Mouse (Mus musculus): ENCODE measurements around the gene Rpl39.
A peak's percentile ranks its signal among the peaks of the same experiment; 100 is the strongest.
"Not testable (repeated sequence)": the region's sequence is repeated elsewhere in the genome, so short reads cannot be mapped to it uniquely, and the experiment has no call there.

Gene Rpl39

DNA sequence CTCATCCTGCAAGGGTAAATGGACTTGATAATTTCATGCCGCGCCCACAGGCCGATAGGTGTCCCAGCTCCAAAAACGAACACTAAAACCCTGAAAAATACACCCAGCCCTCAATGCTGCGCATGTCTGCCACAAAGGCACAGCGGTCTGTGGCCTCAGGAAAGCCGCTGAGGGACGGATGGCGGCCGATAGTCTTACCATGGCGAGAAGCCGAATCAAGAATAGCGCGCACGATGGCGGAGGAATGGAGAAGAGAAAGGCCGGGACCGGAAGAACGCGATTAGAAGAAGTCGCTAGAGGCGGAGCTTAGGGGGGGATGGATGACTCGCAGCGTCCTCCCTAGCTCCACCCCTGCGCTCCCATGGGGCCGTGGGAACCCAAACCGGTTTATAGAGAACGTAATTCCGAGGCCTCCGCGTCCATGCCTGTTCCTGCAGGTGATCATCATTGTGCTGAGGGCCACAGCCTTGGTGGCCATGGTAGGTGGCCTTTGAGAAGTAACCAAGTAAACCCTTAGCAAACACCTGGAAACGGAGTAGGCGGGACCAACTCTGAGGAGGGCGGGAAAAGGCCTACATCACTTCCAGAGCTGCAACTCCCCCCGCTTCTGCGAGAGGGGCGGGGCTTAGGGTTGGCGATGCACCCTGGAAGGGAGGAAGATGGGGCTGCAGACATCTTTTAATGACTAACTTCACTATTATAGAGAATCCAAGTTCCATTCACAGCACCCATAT lies at the start of gene Rpl39:
Gene Rpl39, minus strand, starts transcription at position 476 of the 734 bp plus-strand sequence.
- DNase-seq (ENCODE audit: low spot score in 2 of 2) = peak; percentile 68 to 77

DNA sequence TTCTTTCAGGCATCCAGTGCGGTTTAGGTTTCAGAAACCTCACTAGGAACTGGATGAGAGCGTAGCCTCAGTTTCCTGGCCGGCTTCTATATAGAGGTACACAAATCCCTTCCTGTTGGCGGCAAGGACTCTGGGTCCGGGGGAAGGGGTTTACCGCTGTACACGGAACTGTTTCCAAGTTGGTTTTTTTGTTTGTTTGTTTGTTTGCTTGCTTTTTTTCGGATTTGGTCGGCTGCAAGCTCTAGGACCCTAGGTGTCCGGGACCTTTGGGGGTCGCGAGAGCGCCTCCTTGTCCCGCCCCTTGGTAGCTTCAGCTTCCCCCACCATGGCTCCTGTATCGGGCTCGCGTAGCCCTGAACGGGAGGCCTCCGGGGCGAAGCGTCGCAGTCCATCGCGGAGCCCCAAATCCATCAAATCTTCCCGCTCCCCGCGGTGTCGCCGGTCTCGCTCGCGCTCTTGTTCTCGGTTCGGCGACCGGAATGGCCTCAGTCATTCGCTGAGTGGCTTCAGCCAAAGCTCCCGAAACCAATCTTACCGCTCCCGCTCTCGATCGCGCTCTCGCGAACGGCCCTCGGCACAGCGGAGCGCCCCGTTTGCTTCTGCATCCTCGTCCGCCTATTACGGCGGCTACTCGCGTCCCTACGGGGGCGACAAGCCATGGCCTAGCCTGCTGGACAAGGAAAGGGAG lies 41.6 kb upstream of the Rpl39 start, which contains the start of gene Nkap:
Gene Nkap, plus strand, starts transcription at position 125 of the 688 bp plus-strand sequence.
- DNase-seq (ENCODE audit: low spot score in 2 of 2) = peak; percentile 54 to 69

DNA sequence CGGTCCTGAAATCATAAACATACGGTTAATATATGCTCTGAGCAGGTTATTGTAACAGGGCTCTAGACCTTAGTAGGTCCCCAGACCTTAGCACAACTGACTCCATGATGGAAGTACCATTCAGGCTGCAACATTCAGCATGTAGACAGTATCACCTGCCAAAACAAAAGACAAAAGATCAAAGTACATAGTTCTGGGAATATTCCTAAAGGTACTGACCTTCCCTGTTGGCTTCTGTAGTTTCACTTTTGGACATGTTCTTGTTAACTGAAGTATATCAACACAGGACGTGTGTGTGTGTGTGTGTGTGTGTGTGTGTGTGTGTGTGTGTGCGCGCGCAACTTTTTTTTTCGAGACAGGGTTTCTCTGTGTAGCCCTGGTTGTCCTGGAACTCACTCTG lies 40.3 kb upstream of the Rpl39 start:
- no peak for DNase-seq (ENCODE audit: low spot score in 2 of 2)

DNA sequence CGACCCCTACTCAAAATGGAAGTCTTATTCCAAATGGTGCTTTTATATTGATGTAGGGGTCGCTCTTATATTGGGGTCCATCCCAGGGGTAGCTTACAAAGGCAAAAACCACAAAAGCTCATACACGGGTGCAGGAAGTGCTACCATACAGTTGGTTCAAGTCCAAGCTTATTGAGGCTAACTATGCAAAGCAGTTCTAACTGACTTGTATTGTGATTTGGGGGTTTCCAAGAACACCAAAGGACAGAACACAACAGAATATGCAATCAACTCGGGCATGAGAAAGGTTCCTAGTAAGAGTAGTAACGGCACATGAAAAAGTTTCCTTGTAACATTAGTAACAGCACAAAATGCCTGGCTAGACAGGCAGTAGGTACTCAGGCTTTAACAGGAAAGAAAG lies 35.0 kb upstream of the Rpl39 start:
- no peak for DNase-seq (ENCODE audit: low spot score in 2 of 2)

DNA sequence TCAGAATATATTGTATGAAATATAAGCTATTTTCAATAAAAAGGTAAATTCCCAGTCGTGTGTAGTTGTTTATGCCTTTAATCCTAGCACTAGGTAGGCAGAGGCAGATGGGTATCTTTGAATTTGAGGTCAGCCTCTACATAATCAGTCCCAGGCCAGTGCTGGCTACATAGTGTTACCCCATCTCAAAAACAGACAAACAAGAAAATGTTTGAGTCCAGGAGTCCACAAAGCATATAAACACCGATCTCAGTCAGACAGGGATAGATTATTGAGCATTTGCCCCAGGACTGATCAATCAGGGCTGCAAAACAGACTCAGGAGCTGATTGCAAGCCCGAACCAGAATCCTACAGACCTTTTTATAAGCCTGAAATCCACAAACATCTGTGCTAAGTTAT lies 34.4 kb upstream of the Rpl39 start:
- DNase-seq (ENCODE audit: low spot score in 2 of 2) = no peak

DNA sequence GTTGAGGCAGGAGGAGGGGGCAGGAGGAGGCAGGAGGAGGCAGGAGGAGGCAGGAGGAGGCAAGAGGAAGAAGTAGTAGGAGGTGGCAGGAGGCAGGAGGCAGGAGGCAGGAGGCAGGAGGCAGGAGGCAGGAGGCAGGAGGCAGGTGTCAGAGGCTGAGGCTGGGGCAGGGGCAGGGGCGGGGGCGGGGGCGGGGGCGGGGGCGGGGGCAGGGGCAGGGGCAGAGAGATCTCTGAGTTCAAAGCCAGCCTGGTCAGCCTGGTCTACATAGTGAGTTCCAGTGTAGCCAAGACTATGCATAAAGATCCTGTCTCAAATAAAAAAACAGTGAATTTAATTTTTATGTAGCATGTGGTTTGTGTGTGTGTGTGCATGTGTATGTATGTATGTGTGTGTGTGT lies 31.9 kb upstream of the Rpl39 start:
- DNase-seq (ENCODE audit: low spot score in 2 of 2) = no peak

DNA sequence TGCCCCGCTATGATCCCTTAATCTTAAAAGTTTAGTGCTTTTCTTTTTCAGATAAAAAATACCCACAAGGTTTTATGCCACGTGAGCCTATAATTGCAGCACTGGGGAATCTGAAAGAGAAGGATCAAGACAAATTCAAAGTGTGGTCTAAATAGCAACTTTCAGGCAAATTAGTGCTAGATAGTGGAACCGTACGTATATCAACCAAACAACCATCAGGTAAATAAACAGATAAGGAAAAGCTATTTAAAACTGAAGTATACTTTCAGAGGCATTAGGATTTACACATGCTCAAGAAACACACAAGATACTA lies 25.6 kb upstream of the Rpl39 start:
- DNase-seq (ENCODE audit: low spot score in 2 of 2) = no peak

DNA sequence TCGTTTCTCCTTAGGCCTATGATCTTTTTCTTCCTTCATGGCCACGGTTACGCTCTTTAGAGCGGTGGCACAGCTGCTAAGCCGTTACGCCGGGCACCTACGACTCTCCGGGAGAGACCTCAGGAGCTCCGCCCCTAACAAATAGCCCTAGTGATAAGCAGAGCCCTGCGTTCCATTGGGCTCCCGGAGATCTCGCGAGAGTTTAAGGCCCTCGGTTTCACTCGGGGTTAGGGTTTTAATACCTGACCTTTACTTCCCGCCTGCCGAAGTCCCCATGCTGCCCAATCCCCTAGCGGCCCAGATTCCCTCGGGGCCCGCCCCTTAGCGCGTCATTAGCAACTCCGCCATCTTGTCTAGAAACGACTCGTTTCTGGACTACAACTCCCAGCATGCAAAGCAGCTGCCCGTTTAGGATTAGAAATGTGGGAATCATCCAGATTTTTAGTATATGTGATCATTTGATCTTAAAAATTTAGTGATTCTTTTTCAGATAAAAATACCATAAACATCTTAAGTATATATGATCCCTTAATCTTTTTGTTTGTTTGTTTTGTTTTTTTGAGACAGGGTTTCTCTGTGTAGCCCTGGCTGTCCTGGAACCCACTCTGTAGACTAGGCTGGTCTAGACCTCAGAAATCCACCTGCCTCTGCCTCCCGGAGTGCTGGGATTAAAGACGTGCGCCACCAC lies 25.1 kb upstream of the Rpl39 start, which contains the start of gene Upf3b:
Gene Upf3b, minus strand, starts transcription at position 130 of the 688 bp plus-strand sequence.
- DNase-seq (ENCODE audit: low spot score in 2 of 2) = peak; percentile 79 to 86

DNA sequence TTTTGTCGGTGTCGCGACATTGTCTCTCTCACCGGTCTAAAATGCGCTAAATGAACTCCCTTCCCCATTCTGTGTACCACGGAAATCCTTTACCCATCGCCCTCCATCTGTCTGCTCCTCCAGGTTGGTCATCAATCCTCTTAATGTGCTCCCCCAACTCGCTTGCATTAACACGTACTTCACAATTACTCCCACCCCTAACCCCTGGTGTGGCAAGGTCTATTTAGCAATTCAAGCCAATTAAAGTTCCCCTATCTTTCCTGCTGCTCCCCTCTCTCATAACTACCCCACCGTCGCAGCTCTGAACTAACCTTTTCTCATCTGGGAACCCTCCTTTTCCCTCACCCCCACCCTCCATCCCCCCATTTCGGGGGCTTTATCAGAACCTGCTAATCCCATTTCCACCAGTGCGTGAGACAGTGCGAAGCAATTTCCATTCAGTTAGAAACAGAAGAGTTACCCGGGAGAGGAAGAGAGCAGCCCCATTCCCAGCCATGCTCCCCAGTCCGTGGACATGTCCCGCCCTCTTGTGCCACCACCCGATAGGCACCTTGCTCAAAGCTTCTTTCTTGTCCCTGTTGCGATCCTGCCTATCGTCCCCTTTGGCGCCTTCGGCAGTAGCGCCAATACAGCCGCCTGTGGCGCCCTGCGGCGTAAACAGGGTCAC lies 24.5 kb upstream of the Rpl39 start:
- DNase-seq (ENCODE audit: low spot score in 2 of 2) = no peak

DNA sequence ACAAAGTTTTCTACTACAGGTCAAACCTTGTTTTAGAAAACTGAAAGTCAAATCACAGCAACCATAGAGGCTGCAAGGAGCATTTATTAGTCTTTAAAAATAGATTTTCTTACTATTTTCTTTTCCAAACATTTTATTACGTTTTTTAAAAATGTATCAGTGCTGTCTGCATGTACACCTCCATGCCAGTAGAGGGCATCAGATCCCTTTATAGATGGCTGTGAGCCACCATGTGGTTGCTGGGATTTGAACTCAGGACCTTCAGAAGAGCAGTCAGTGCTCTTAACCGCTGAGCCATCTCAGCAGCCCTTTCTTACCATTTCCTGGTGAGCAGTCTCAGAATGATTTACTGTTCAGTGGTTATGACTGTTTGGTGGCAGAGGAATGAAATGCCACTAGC lies 18.6 kb upstream of the Rpl39 start:
- no peak for DNase-seq (ENCODE audit: low spot score in 2 of 2)

DNA sequence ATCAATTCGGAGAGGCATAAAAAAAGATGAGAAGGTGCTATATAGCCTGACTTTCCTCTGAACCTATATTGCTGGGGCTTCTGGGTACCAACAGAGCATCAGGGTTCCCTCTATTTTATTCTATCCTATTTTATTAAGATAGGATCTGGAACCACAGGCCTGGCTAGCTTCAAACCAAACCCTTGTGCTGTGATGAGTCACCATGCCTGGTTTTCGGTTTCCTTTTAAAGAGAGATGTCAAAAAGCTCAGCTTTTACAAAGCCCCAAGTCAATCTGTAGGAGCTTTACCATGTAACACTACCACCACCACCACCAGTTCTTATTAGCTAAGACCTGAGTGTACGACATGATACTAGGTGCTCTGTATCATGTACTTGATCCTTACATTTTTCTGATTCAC lies 13.5 kb upstream of the Rpl39 start:
- DNase-seq (ENCODE audit: low spot score in 2 of 2) = no peak

DNA sequence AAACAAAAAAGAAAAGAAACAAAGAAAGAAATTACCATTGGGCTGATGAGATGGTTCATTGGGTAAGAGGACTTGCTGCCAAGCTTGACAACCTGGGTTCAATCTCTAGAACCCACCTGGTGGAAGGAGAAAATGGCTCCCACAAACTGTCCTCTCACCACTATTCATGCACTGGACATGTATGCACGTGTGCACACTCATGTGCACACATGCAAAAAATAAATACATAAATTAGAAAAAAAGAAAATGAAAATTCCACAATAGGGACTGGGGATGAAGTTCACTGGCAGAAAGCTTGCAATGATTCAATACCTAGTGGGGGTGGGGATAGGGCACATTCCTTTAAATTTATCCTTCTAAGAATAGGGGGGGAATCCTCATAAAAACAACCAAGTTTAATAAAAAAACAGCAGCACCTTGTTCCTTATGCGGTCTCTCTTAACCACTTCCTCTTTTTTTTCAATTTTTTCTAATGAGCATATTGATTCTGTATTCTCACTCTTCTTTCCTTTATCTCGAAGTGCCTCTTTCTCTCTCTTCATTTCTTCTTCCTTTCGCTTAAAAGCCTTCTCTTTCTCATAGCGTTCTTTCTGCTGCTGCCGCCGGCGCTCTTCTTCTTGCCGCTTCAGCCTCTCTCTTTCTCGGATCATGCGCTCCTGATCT lies 10.0 kb upstream of the Rpl39 start:
- no peak for DNase-seq (ENCODE audit: low spot score in 2 of 2)

DNA sequence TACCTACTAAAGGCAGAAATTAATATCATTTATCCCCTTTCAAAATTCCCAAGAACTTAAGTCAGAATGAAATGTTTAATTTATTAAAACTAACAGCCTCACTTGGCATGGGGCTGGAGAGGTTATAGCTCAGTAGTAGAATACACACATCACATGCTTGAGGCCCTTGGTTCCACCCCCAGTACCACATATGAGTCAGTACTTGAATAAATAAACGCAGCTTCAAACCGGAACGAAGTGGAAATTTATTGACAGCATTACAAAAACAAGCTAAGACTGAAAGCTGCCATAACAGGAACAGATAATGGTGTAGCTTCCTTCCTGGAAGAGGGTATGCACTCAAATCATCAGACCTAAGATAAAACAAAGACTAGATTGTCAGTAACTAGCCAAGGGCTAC lies 6.3 kb upstream of the Rpl39 start:
- no peak for DNase-seq (ENCODE audit: low spot score in 2 of 2)

DNA sequence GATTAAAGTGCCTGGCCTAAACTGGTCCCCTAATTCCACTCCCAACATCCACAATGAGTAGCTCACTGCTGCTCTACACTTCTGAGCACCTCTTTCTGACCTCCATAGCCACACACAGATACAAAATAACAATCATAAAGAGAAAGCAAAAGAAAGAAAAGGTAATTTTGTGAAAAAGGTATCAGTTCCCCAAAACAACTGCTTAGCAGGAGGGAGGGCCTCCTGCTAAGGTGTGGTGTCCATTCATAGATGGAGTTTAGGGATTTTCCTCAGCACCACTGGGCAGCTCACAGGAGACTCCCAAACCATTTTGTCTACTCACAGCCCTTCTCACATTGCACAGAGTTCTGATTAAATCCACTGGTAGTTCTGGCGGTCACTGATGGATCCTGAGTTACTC lies 3.6 kb upstream of the Rpl39 start:
- no peak for DNase-seq (ENCODE audit: low spot score in 2 of 2)

DNA sequence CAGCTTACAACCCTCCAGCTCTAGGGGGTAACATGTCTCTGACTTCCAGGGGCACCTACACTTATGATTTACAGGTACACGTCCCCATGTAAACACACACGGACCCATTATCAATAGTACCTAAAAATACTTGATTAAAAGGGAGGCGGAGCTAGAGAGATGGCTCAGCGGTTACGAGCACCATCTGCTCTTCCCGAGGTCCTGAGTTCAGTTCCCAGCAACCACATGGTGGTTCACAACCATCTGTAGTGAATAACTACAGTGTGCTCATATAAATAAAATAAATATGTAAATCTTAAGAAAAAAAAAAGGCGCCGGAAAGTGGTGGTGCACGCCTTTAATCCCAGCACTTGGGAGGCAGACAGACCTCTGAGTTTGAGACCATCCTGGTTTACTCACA lies 463 bp upstream of the Rpl39 start:
- no peak for DNase-seq (ENCODE audit: low spot score in 2 of 2)

DNA sequence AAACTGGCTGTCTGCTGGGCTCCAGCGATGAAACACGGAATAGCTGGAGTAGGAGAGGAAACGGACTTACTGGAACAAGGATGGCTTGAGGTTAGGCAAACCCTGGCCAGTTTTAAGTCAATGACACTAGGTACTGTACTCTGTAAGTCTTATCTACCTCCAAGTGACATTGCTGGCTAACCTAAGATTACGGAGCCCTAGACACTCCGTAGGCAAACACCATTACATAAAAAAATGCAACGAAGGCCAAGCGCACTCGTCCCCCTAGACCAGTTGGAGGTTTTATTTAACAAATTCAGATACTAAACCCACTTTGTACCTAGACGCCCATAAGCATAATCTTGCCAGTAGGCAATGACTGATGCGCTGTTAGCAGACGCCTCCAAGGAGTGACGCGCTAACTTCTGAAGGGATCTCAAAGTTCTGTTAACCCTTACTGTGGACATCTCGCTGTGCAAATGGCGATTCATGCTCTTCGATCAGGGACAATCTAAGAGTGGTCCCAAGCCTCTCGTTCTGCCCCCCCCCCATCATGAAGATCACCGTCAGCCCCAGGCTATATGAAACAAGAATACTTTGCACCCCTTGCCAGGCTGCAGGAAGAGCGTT lies 780 bp downstream of the Rpl39 start:
- no peak for DNase-seq (ENCODE audit: low spot score in 2 of 2)

DNA sequence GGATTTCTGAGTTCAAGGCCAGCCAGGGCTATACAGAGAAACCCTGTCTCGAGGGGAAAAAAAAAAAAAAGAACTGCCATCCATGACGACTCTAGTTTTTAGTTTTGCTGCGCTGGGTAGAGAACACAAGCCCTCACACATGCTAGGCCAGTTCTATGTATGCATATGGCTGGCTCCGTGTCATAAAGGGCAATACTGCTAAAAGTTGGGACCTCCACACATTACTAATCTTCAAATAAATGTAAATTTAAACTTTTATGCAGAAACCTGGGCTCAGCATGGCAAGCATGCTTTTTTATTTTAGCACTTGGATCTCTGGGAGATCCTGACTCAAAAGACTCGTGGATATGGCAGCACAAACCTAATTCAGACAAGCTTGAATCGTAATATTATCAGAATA lies 4.0 kb downstream of the Rpl39 start:
- DNase-seq (ENCODE audit: low spot score in 2 of 2) = no peak

DNA sequence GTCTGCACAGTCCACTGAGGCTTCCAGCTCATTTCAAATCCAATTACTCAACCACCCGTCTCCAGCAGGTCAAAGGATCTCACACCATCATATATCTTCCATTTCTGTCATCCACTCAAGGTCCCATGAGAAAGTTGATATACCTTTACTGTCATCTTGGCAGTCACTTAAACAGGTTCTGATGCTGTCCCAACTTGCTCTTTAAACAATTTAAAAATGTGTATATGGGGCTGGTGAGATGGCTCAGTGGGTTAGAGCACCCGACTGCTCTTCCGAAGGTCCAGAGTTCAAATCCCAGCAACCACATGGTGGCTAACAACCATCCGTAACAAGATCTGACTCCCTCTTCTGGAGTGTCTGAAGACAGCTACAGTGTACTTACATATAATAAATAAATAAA lies 4.9 kb downstream of the Rpl39 start:
- DNase-seq (ENCODE audit: low spot score in 2 of 2) = not testable (repeated sequence)

DNA sequence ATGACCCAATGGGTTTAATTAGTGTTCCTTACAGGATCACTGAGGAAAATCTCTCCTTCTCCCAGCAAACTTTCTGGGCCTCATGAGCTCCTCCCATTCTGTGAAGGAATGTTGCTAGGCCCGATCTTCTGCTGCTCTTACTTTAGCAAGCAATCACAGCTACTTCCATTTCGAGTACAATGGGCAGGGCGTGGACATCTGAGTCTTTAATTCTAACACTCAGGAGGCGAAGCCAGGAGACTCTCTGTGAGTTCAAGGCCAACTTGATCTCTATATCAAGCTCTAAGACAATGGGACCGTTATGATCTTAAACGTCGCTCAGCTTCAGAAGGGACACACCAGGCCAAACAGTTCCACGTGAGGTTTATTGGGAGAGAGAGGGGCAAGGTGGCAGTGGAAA lies 8.6 kb downstream of the Rpl39 start:
- DNase-seq (ENCODE audit: low spot score in 2 of 2) = no peak

DNA sequence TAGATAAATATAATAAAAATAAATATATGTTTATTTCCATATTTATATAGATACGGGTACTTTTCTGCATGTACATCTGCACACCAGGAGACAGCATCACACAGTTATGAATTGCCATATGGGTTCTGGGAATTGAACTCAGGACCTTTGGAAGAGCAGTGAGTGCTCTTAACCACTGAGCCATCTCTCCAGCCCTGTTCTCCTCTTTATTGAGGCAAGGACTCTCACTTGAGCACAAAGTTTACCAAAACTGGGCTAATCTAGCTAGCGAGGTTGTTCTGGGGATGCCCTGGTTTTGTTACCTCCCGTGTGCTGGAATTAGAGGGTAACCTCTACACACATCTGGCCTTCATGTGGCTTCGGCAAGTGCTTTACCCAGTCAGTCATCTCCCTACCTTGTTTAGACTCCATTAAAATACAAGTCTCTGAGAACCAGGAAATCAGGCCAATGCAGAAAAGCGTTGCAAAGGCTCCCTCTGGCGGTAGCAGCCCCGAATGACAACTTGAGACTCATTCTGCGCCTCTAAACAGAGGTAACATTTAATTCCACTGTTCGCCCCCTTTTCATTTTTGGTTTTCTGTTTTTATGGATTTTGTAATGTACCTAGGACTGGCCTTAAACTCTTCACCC lies 10.8 kb downstream of the Rpl39 start:
- peak; percentile 9 to 51 for DNase-seq (ENCODE audit: low spot score in 2 of 2)

DNA sequence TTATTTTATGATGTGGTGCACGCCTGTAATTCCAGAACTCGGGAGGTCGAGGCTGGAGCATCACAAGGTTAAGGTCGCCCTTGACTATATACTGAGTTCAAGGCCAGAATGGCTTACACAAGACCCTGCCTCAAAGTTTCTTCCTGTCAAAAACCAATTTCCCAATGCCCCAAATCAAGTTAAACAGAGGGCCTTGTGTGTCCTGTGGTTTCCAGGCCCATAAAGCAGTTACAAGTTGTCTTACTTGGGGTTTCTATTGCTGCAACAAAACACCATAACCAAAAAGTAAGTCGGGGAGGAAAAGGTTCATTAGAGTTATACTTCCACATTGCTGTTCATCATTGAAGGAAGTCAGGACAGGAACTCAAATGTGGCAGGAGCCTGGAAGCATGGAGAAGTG lies 16.4 kb downstream of the Rpl39 start:
- DNase-seq (ENCODE audit: low spot score in 2 of 2) = no peak

Data from spleen, postnatal 14 days (tissue).